Mouse (Mus musculus) olfactory bulb, adult 2 months (tissue): Measurements from ENCODE around the gene Acad11. TPM values are rescaled to one million over a fixed set of nuclear protein-coding genes. Genes with fewer than 3 reads are reported as not detected.

Experiments
- H3K27ac ChIP-seq: fragments of 200-500 bp; 2 replicates; pipeline ENCODE4 v1.5.1; 2012; ENCODE audit warnings: low read depth, low read length; ENCODE audit not compliant: insufficient read depth
- H3K4me1 ChIP-seq: fragments of 200-500 bp; 2 replicates; pipeline ENCODE4 v1.6.1; 2012; ENCODE audit warnings: low read length; ENCODE audit not compliant: control insufficient read depth, insufficient read depth
- H3K4me3 ChIP-seq: fragments of 200-500 bp; 2 replicates; pipeline ENCODE4 v1.5.1; 2012; ENCODE audit warnings: mild to moderate bottlenecking, low read depth, low read length, moderate library complexity; ENCODE audit not compliant: insufficient read depth
- CTCF ChIP-seq: fragments of 200-500 bp; IDR thresholded peaks from 2 replicates; pipeline ENCODE4 v1.5.1; 2012; ENCODE audit warnings: low read depth, mild to moderate bottlenecking, low read length, moderate library complexity; ENCODE audit not compliant: insufficient read depth
- POLR2A ChIP-seq: fragments of 200-500 bp; IDR thresholded peaks from 2 replicates; pipeline ENCODE4 v1.6.1; 2012; ENCODE audit warnings: mild to moderate bottlenecking, low read depth, low read length, moderate library complexity; ENCODE audit not compliant: insufficient read depth
- WGBS: fragments of 180-500 bp; shearing (Covaris S2); methylation state at CpG from one replicate; pipeline ENCODE4 v1.1.7; 2018; 5-methylcytosine and 5-hydroxymethylcytosine counted together
- polyA plus RNA-seq: library from polyadenylated mRNA; stranded (reverse); fragments of >200 nt; gene quantifications from 2 replicates; pipeline ENCODE4 v1.2.4, GENCODE M21; 2012; ENCODE audit warnings: low replicate concordance; ENCODE audit not compliant: missing spikeins, insufficient read depth, insufficient read length

The Acad11 gene
- polyA plus RNA-seq, 1 experiment = not detected

GRCm38 (mm10) chr9:104123101-104123500 lies 59.9 kb downstream of the Acad11 start:
- TF ChIP-seq CTCF (no peak), POLR2A (no peak)
- peaks cover 19% of the 10 kb centered on the region for H3K4me1 ChIP-seq
- no peak overlapping the region for H3K4me3 ChIP-seq
- no peak overlapping the region for H3K27ac ChIP-seq
- 75% methylated on average over 5 of the region's 5 CpGs for WGBS

- Histone ChIP-seq H3K4me3 (no peak overlapping the region), H3K4me1 (peaks cover 18% of the 10 kb centered on the region), H3K27ac (no peak overlapping the region)
- 51% methylated on average over 5 of the region's 5 CpGs for WGBS
- no peak for TF ChIP-seq POLR2A
- TF ChIP-seq CTCF = no peak
These were observed 60.4 kb downstream of the Acad11 start for GRCm38 (mm10) chr9:104123622-104124021.

- Histone ChIP-seq H3K4me3 (no peak within 1 kb of the TSS), H3K27ac (no peak within 1 kb of the TSS), H3K4me1 (peaks cover 21% of the 10 kb centered on the region)
- TF ChIP-seq CTCF (no peak), POLR2A (no peak)
- 70% methylated on average over 3 of the region's 3 CpGs for WGBS
These were observed 63.7 kb downstream of the Acad11 start, which contains the start of gene Ackr4 for GRCm38 (mm10) chr9:104126833-104127232. TSS of gene Ackr4 (minus strand) at chr9:104126933.

DNA sequence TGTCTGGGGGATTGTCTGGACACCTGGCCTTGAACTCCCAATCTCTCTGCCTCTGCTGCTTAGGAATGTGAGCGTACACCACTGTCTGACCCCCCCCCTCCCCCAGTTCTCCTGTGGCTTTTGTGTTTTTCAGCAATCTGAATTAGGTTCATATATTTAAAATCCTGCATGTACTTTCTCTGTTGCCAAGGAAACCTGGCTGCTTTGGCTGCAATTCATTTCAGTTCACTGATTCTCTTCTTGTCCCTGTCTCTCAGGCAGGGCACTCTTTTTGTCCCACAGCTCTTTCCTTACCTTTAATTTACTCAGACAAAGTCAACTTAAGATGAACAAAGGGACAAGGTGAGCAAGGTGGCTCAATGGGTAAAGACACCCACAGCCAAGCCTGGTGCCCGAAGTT lies 64.9 kb downstream of the Acad11 start:
- WGBS = 22% methylated on average over 2 of the region's 2 CpGs
- Histone ChIP-seq H3K4me3 (no peak overlapping the region), H3K27ac (no peak overlapping the region), H3K4me1 (peaks cover 18% of the 10 kb centered on the region)
- no peak for TF ChIP-seq POLR2A
- TF ChIP-seq CTCF = no peak

DNA sequence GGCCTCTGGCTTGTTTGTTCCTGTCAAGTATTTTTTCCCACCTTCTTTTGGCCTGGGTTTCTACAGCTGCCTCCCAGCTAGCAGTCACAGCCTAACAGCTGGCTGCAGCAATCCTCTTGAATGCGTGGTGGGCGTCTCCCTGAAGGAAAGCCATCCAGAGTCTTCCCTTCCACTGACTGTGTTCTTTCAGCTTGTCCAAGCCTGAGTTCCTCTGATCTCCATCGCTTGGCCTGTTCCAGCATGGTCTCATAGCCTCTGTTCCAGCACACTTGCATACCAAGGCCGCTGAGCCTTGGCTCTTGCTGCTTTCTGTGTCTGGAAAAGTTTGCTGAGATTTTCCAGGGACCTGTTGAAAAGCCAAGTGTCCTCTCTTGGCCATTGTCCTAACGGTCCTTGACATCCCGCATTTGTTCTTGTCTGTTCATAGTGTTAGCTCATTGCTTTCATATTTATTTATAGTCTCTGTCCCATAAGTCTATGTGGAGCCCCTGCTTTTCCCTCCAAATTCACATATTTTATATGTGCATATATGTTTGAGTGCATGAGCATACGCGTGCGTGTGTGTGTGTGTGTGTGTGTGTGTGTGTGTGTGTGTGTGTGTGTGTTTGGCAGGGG lies 67.1 kb downstream of the Acad11 start:
- WGBS = 84% methylated on average over 9 of the region's 9 CpGs
- Histone ChIP-seq H3K4me1 (peaks cover 10% of the 10 kb centered on the region), H3K27ac (no peak overlapping the region), H3K4me3 (no peak overlapping the region)
- no peak for TF ChIP-seq CTCF
- no peak for TF ChIP-seq POLR2A

DNA sequence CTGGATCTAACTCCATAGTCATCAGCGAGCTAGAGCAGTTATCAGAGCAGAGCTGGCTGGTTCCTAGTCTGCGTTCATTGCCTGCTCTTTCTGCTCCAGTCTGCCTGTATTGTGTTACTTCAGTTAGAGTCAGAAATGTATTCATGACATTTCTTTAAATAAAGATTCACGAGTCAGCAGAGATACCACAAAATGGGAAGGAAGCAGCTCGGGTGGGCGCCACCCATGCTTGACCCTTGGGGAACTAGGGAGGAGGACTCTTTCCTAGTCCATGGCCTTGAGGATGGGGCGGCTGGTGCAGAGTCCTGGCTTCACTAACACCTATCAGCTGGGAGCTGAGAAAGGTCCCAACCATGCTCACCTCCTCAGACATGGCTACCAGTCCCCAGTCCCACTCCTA lies 77.2 kb downstream of the Acad11 start:
- 94% methylated on average over 6 of the region's 6 CpGs for WGBS
- Histone ChIP-seq H3K4me1 (no peaks in the 10 kb centered on the region), H3K4me3 (no peak overlapping the region), H3K27ac (no peak overlapping the region)
- TF ChIP-seq POLR2A (no peak), CTCF (no peak)

GRCm38 (mm10) chr9:104142805-104143204 lies 79.6 kb downstream of the Acad11 start:
- no peak overlapping the region for H3K27ac ChIP-seq
- TF ChIP-seq POLR2A (no peak), CTCF (no peak)
- 90% methylated on average over 14 of the region's 14 CpGs for WGBS
- no peaks in the 10 kb centered on the region for H3K4me1 ChIP-seq
- H3K4me3 ChIP-seq = no peak overlapping the region

DNA sequence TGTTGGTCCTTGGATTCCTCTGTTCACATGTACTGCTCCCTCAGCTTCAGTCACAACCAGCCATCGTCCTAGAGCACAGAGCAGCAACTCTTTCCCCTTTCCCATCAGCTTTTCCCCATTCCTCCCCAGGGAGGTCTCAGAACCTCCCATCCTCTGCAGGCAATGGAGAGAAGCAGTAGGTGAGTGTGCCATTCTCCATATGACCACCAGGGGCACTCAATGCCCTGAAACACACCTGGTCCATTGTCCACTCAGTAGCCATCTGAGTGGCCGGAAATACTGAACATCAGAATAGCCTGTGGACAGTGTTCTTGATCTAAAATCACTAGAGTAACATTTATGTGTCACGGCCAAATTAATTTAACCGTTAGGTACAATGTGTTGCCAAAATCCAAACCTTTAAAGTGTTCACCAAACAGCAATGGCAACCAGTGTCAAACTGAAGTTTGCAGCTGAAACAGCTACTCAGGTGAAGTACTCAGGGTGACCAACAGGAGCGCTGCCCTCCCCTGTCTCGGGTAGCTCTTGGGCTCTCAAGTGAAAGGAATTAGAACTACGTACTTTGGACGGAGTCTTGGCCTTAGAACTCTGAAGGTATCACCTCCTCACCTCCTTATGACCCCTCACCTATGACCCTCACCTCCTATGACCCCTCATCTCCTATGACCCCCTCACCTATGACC lies 81.3 kb downstream of the Acad11 start:
- Histone ChIP-seq H3K4me3 (no peak overlapping the region), H3K4me1 (no peaks in the 10 kb centered on the region), H3K27ac (no peak overlapping the region)
- TF ChIP-seq CTCF (no peak), POLR2A (no peak)
- WGBS = 83% methylated on average over 8 of the region's 8 CpGs

GRCm38 (mm10) chr9:104146683-104147082 lies 83.5 kb downstream of the Acad11 start:
- Histone ChIP-seq H3K4me3 (no peak overlapping the region), H3K27ac (no peak overlapping the region), H3K4me1 (no peaks in the 10 kb centered on the region)
- TF ChIP-seq POLR2A (no peak), CTCF (no peak)
- 88% methylated on average over 7 of the region's 7 CpGs for WGBS
